Mouse (Mus musculus): ENCODE measurements around the gene Ndufb8.

- no peak for TF ChIP-seq CTCF (IDR thresholded peaks at IDR 0.05; ENCODE audit: borderline replicate concordance, insufficient read depth, low read depth, low read length)
- no peak for TF ChIP-seq POLR2A (IDR thresholded peaks at IDR 0.05; ENCODE audit: borderline replicate concordance, insufficient read depth, low read length)
Measured at GRCm38 (mm10) chr19:44554490-44554860, 765 bp downstream of the Ndufb8 start.
